Mouse (Mus musculus) c-Kit-negative CD71-positive TER-119-positive erythroid progenitor cells, embryonic 14.5 days (primary cell): ENCODE measurements around the gene Fdx1.

Source experiments
- DNase-seq: peaks from one replicate; pipeline ENCODE4 v3.0.0-alpha.2; 2013; ENCODE audit warnings: low read depth, low spot score

The Fdx1 gene

GRCm38 (mm10) chr9:51906938-51907337 lies 56.4 kb downstream of the Fdx1 start:
- DNase-seq = no peak
